10 mouse cellular contexts compared by ENCODE assay signal in the genomic region with DNA sequence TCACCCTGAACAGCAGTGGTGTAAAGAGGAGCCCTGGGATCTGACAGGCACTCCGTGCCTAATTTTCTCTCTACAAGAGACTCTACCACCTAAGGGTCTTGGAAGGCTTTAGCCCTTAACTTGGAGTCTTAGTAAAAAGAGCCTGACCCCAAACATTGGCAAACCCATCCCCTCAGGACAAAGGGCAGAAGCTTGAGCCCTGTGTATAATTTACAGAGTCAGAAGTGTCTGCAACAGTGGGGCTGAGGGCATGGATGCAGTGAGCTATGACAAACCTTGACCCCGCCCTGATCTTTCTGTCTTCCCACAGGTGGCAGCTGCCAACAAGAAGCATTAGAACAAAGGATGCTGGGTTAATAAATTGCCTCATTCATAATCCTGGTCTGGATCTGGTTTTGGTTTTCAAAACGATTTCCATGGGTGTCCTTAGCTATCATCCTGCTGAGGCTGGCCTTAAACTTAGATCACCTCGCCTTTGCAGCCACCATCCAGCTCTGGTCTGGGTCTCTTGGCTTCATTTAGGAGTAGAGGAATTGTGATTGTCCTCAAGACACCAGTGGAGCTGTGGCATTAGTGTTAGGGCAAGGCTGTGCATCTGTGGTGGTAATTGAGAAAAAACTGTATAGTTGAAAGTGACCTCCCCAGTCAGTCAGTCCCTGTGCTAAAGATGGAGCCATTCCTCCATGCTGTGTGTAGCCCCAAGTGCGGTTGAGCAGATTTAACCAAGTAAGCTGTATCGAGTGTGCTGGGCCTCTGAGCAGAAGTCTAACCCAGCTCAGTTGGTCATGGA. TPM values are rescaled to one million over a fixed set of nuclear protein-coding genes. Genes with fewer than 3 reads are reported as not detected.
DNase-seq lines count a peak whose midpoint lies in the region; ATAC-seq and TF ChIP-seq lines count a peak whose summit lies in the region.
"Had no signal": no experiment of that assay in that cellular context is flagged by ENCODE, and none has a peak within 500 bp of the region (broad histone marks: within the 10 kb centered on the region; RNA-seq: fewer than 3 reads in every experiment).

No protein-coding gene starts in this region.

- DNase-seq in lung, postnatal 0 days (ENCODE audit: low spot score), result no peak
- DNase-seq in lung, postnatal 14 days, result no peak
- DNase-seq in c-Kit-positive CD71-positive TER-119-negative erythroid progenitor cells, embryonic 14.5 days (ENCODE audit: low read depth), result peak; percentile 40
- peak; percentile 93 for DNase-seq in kidney, adult 2 months
- DNase-seq in liver, postnatal 0 days, result no peak
- no peak for DNase-seq in testis, postnatal 14 days (ENCODE audit: low spot score)
- DNase-seq in adrenal gland, postnatal 10 days, result no peak

- no peak overlapping the region for H3K4me3 ChIP-seq in lung, postnatal 0 days (ENCODE audit: low read depth, low read length)
- no peak overlapping the region for H3K4me3 ChIP-seq in kidney, adult 2 months (ENCODE audit: insufficient read depth, low read depth, low read length)
- H3K4me3 ChIP-seq in liver, postnatal 0 days (ENCODE audit: low read depth, low read length), result no peak overlapping the region

- peaks cover 25% of the 10 kb centered on the region for H3K36me3 ChIP-seq in lung, postnatal 0 days (ENCODE audit: insufficient read depth, low read length)
- H3K36me3 ChIP-seq in kidney, adult 2 months (ENCODE audit: control insufficient read depth, insufficient read depth, low read length), result no peaks in the 10 kb centered on the region; the same call in 1 of the 2 replicates
- peaks cover 53% of the 10 kb centered on the region for H3K36me3 ChIP-seq in liver, postnatal 0 days (replicated peaks; ENCODE audit: insufficient read depth, low read length)

- no peak overlapping the region for H3K4me2 ChIP-seq in lung, postnatal 0 days (replicated peaks; ENCODE audit: low read depth, low read length)
- no peak overlapping the region for H3K4me2 ChIP-seq in liver, postnatal 0 days (ENCODE audit: low read depth, low read length)

- WGBS in lung, postnatal 0 days, result 66% methylated on average over 6 of the region's 6 CpGs
- 42% methylated on average over 6 of the region's 6 CpGs for WGBS in kidney, adult 2 months
- 73% methylated on average over 6 of the region's 6 CpGs for WGBS in liver, postnatal 0 days (ENCODE audit: insufficient replicate concordance)

- TF ChIP-seq POLR2A in kidney, adult 2 months (IDR thresholded peaks at IDR 0.05; ENCODE audit: low read depth, low read length), result no peak

- TF ChIP-seq EP300 in lung, postnatal 0 days (IDR thresholded peaks at IDR 0.05), result no peak
- no peak for TF ChIP-seq EP300 in liver, postnatal 0 days (IDR thresholded peaks at IDR 0.05; ENCODE audit: low read depth)

- H3K27ac ChIP-seq in lung, postnatal 0 days (ENCODE audit: low read length), result peak overlapping the region; percentile 75
- peak overlapping the region; percentile 62; the same call in 1 of the 2 replicates for H3K27ac ChIP-seq in kidney, adult 2 months (ENCODE audit: insufficient read depth, low read depth, low read length)
- H3K27ac ChIP-seq in liver, postnatal 0 days (ENCODE audit: low read depth), result peak overlapping the region; percentile 53; the same call in 1 of the 2 replicates

- no peaks in the 10 kb centered on the region for H3K27me3 ChIP-seq in lung, postnatal 0 days (replicated peaks; ENCODE audit: insufficient read depth, low read length)
- H3K27me3 ChIP-seq in kidney, adult 2 months (replicated peaks; ENCODE audit: control insufficient read depth, insufficient read depth, low read length), result no peaks in the 10 kb centered on the region
- H3K27me3 ChIP-seq in liver, postnatal 0 days (ENCODE audit: insufficient read depth, low read length), result no peaks in the 10 kb centered on the region

- no peak for ATAC-seq in lung, postnatal 0 days
- ATAC-seq in liver, postnatal 0 days, result no peak

- H3K4me1 ChIP-seq in lung, postnatal 0 days (ENCODE audit: insufficient read depth, low read depth, low read length), result peaks cover 22% of the 10 kb centered on the region
- peaks cover 24% of the 10 kb centered on the region for H3K4me1 ChIP-seq in kidney, adult 2 months (ENCODE audit: control insufficient read depth, insufficient read depth, low read length)
- H3K4me1 ChIP-seq in liver, postnatal 0 days (ENCODE audit: insufficient read depth), result peaks cover 24% of the 10 kb centered on the region

- H3K9me3 ChIP-seq in lung, postnatal 0 days (ENCODE audit: low read length), result no peaks in the 10 kb centered on the region
- H3K9me3 ChIP-seq in liver, postnatal 0 days (ENCODE audit: low read length), result no peaks in the 10 kb centered on the region

- no peak for TF ChIP-seq CTCF in lung, postnatal 0 days (IDR thresholded peaks at IDR 0.05)
- no peak for TF ChIP-seq CTCF in kidney, adult 2 months (conservative IDR thresholded peaks at IDR 0.05; ENCODE audit: insufficient read depth, insufficient read length, low read depth, low read length)
- no peak for TF ChIP-seq CTCF in liver, postnatal 0 days (IDR thresholded peaks at IDR 0.05; ENCODE audit: low read depth)

- no peak overlapping the region for H3K9ac ChIP-seq in lung, postnatal 0 days (replicated peaks; ENCODE audit: low read depth)
- H3K9ac ChIP-seq in liver, postnatal 0 days (replicated peaks), result no peak overlapping the region

RNA-seq across cellular contexts. Expression of gene Rps19, which starts 5.5 kb away (rescaled TPM):
- 2,947 and 3,302 TPM in 2 replicates for polyA plus RNA-seq in lung, postnatal 0 days (2015; fragmentation: Nextera tagmentation; extraction: Ambion mirVana)
- polyA plus RNA-seq in kidney, adult 2 months (2012; rRNA removed), result 468 and 618 TPM in 2 replicates
- 1,140 and 1,164 TPM in 2 replicates for polyA plus RNA-seq in liver, postnatal 0 days (2015; fragmentation: Nextera tagmentation; extraction: Ambion mirVana)
- 1,000 to 10,000 TPM; 1,109 to 1,195 TPM for total RNA-seq in adrenal gland, postnatal 10 days (2021)

RNA-seq across cellular contexts. Expression of gene Cd79a, which starts 7.6 kb away (rescaled TPM):
- 3.2 and 4.3 TPM in 2 replicates for polyA plus RNA-seq in lung, postnatal 0 days (2015; fragmentation: Nextera tagmentation; extraction: Ambion mirVana)
- 2.0 and 27.1 TPM in 2 replicates for polyA plus RNA-seq in kidney, adult 2 months (2012; rRNA removed)
- polyA plus RNA-seq in liver, postnatal 0 days (2015; fragmentation: Nextera tagmentation; extraction: Ambion mirVana), result 32.0 and 34.0 TPM in 2 replicates
- total RNA-seq in adrenal gland, postnatal 10 days (2021), result 1 to 10 TPM; 9.6 to 9.8 TPM

RNA-seq across cellular contexts. Expression of gene Arhgef1, which starts 13.1 kb away (rescaled TPM):
- 123 and 143 TPM in 2 replicates for polyA plus RNA-seq in lung, postnatal 0 days (2015; fragmentation: Nextera tagmentation; extraction: Ambion mirVana)
- polyA plus RNA-seq in kidney, adult 2 months (2012; rRNA removed), result 92.6 and 111 TPM in 2 replicates
- polyA plus RNA-seq in liver, postnatal 0 days (2015; fragmentation: Nextera tagmentation; extraction: Ambion mirVana), result 30.2 and 30.4 TPM in 2 replicates
- total RNA-seq in adrenal gland, postnatal 10 days (2021), result 100 to 1,000 TPM in 1 of 2 experiments, 10 to 100 TPM in 1; 93.0 to 137 TPM

RNA-seq across cellular contexts. Expression of gene Dmrtc2, which starts 19.8 kb away (rescaled TPM):
- polyA plus RNA-seq in lung, postnatal 0 days (2015; fragmentation: Nextera tagmentation; extraction: Ambion mirVana), result not detected in 2 replicates
- polyA plus RNA-seq in kidney, adult 2 months (2012; rRNA removed), result 0.11 TPM in 1 of 2 replicates, not detected in the other
- not detected in 2 replicates for polyA plus RNA-seq in liver, postnatal 0 days (2015; fragmentation: Nextera tagmentation; extraction: Ambion mirVana)
- total RNA-seq in adrenal gland, postnatal 10 days (2021), result not detected
- total RNA-seq: heart, postnatal 10 days; left cerebral cortex, postnatal 4 days had no signal
- polyA plus RNA-seq: urinary bladder, adult 2 months had no signal

RNA-seq across cellular contexts. Expression of gene Lypd4, which starts 19.9 kb away (rescaled TPM):
- not detected in 2 replicates for polyA plus RNA-seq in lung, postnatal 0 days (2015; fragmentation: Nextera tagmentation; extraction: Ambion mirVana)
- 0.14 and 0.23 TPM in 2 replicates for polyA plus RNA-seq in kidney, adult 2 months (2012; rRNA removed)
- not detected in 2 replicates for polyA plus RNA-seq in liver, postnatal 0 days (2015; fragmentation: Nextera tagmentation; extraction: Ambion mirVana)
- total RNA-seq in adrenal gland, postnatal 10 days (2021), result not detected
- total RNA-seq: heart, postnatal 10 days; left cerebral cortex, postnatal 4 days had no signal
- polyA plus RNA-seq: urinary bladder, adult 2 months had no signal

Comparison
In these comparisons a context has a peak if more than half of its experiments do, and no peak if none do; other contexts are left out.
1. DNase-seq: peak in c-Kit-positive CD71-positive TER-119-negative erythroid progenitor cells, embryonic 14.5 days (single experiment) and kidney, adult 2 months (single experiment); none in lung, postnatal 0 days (single experiment), lung, postnatal 14 days (single experiment), liver, postnatal 0 days (single experiment), testis, postnatal 14 days (single experiment) and adrenal gland, postnatal 10 days (single experiment).
2. Peak in every context shown above with its lines, with median percentiles within 50 percentile points of each other: H3K27ac ChIP-seq.